Mouse (Mus musculus) gonadal fat pad, adult 2 months (tissue): ENCODE data around the gene Fam167b. TPM values are rescaled to one million over a fixed set of nuclear protein-coding genes. Genes with fewer than 3 reads are reported as not detected.

Experiments
- DNase-seq: peaks from one replicate; pipeline ENCODE4 v3.0.0-alpha.2; 2012; ENCODE audit warnings: low read depth
- polyA plus RNA-seq: library from polyadenylated mRNA; depleted of rRNA; stranded (reverse); fragments of >200 nt; gene quantifications from 2 replicates; pipeline ENCODE4 v1.2.3, GENCODE M21; 2012

Gene Fam167b
- polyA plus RNA-seq, 1 experiment = 4.6 TPM

GRCm38 (mm10) chr4:129608426-129609025 is 30.2 kb upstream of the Fam167b start:
- no peak for DNase-seq

GRCm38 (mm10) chr4:129600233-129601158 is 22.1 kb upstream of the Fam167b start, which contains the start of the genes Eif3i and Tmem234:
Gene Eif3i (minus strand): TSS chr4:129600648.
Gene Tmem234 (plus strand): TSS chr4:129600668.
- no peak for DNase-seq

DNA sequence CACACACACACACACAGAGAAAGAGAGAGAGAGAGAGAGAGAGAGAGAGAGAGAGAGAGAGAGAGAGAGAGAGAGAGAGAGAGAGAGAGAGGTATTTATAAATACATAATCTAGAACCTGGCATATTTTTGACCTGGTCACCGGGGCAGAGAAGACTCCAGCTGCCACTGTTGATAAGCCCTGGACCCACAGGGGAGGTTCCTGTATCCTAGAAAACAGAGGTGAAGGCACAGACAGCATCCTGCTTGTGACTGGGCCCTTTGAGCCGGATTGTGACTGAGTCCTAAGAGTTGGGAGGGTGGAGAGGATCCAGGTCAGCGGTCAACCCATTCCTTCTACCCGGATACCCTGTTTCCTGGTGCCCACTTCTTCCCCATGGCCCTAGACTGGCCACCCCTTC is 10.5 kb upstream of the Fam167b start:
- DNase-seq = no peak

- DNase-seq = no peak
Measured at GRCm38 (mm10) chr4:129586943-129587342, 8.6 kb upstream of the Fam167b start.

GRCm38 (mm10) chr4:129585773-129586172 is 7.4 kb upstream of the Fam167b start:
- DNase-seq = no peak

DNA sequence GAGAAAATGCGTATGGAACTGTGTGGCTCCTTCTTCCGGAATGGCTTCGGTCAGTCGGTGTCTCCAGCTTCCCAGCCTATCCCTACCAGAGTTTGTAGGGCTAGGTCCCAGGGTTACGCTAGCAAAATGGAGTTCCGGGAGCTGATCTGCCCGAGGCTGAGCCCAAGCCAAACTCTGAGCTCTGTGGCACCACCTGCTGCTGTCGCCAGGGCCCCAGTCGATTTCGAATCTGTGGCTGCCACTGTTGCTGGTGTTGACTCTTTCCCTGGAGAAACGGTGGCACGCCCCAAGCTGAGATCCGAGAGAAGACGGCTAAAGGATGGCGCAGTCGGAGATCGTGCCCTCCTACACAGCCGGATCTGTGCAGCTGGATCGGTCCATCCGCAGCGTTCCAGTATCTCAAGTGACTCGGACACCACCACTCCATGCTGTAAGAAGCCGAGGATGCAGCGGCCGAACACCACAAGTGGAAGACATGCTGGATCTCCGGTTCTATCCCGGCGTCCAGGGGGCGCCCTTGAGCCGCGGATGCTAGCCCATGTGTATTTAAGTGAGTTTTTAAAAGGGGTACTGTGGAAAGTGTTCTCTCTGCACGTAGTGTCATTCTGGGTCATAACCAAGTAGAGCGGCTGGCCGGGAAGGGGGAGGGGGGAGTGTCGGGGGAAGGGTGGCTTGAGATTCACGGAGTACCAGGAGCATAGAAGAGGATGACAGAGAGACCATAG is 6.7 kb upstream of the Fam167b start:
- no peak for DNase-seq

GRCm38 (mm10) chr4:129584370-129584769 is 6.0 kb upstream of the Fam167b start:
- DNase-seq = no peak

DNA sequence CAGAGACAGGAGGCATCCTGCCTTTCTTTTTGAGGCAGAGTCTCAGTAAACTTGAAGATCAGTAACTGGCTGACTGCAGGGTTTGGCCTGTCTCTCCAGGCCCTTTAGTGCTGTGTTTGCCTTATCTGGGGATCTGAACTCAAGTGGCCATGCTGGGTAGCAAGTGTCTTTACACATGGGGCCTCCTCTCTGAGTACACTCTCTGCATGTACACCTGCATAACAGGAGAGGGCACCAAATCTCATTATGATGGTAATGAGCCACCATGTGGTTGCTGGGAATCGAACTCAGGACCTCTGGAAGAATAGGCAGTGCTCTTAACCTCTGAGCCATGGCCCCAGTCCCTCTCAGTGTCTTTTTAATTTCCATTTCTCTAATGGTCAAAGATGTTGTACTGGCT is 3.9 kb upstream of the Fam167b start:
- DNase-seq = no peak

- DNase-seq = no peak
Measured at GRCm38 (mm10) chr4:129580347-129580746, 2.0 kb upstream of the Fam167b start.

GRCm38 (mm10) chr4:129577688-129578087 is 661 bp downstream of the Fam167b start:
- no peak for DNase-seq

GRCm38 (mm10) chr4:129576863-129577491 is 1.4 kb downstream of the Fam167b start:
- DNase-seq = no peak

GRCm38 (mm10) chr4:129575171-129575844 is 3.0 kb downstream of the Fam167b start:
- DNase-seq = no peak

- DNase-seq = no peak
Measured at GRCm38 (mm10) chr4:129573430-129573829, 4.9 kb downstream of the Fam167b start, which contains the start of gene Lck. Gene Lck (minus strand): TSS chr4:129573641.

DNA sequence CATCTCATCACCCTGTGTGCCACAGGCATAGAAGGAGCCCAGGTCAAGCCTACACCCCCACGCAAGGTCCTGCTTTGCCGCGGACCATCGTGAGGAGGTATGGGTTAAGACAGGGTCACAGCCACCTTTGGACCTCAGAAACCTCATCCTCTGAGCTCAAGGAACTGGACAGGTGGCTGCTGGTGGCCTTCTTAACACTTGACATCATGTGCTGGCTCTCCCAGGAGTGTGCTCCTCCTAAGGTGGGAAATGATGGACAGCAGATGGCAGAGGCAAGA is 5.3 kb downstream of the Fam167b start:
- DNase-seq = no peak

GRCm38 (mm10) chr4:129572236-129573092 is 5.9 kb downstream of the Fam167b start:
- no peak for DNase-seq

- no peak for DNase-seq
Measured at GRCm38 (mm10) chr4:129571551-129572084, 6.7 kb downstream of the Fam167b start.

DNA sequence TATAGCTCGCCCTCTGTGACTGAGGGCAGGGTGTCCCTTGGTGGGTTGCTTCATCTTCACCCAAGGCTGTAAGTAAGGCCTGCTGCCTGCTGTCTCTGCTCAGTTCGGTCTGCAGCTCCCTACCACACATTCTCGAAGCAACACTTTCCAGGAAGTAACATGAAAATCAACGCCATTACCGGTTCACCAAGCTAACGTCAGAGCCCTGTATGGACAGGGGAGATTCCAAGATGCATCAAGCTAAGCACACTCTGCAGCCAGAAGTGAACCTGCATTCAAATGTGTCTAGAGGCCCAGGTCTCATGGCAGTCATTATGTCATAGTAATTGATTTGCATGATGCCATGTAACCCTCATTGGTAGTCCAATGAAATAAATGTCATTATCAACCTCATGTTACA is 8.3 kb downstream of the Fam167b start:
- DNase-seq = no peak

- DNase-seq = no peak
Measured at GRCm38 (mm10) chr4:129568366-129568765, 10.0 kb downstream of the Fam167b start.

GRCm38 (mm10) chr4:129565139-129565538 is 13.2 kb downstream of the Fam167b start:
- no peak for DNase-seq

DNA sequence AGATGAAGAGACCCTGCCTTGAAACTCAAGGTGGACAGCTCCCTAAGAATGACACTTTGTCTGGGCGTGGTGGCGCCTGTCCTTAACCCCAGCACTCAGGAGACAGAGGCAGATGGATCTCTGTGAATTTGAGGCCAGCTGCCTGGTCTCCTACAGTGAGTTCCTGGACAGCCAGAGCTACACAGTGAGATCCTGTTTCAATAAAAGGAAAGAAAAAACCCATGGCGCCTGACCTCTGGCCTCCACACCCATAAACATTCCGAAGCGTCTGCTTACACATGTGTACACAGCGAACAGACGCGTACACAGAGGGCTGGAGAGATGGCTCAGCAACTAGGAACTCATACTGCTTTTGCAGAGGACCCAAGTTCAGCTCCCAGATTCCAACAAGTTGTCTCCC is 14.6 kb downstream of the Fam167b start:
- no peak for DNase-seq
